Mouse (Mus musculus) intestine, embryonic 15.5 days (tissue): ENCODE data around the gene BC052040. TPM values are rescaled to one million over a fixed set of nuclear protein-coding genes. Genes with fewer than 3 reads are reported as not detected.

ENCODE experiments used
- ATAC-seq: fragments of 200-750 bp; cut with Nextera tagmentation; 2 replicates; pipeline ENCODE4 v1.8.0; 2017; ENCODE audit warnings: moderate TSS enrichment, moderate library complexity
- H3K27ac ChIP-seq: fragments of 300-500 bp; sonication (generic); 2 replicates; pipeline ENCODE4 v1.5.1; 2015; ENCODE audit warnings: mild to moderate bottlenecking, inconsistent platforms
- H3K27me3 ChIP-seq: fragments of 300-500 bp; sonication (generic); replicated peaks from 2 replicates; pipeline ENCODE4 v1.6.1; 2015; ENCODE audit warnings: inconsistent platforms
- H3K36me3 ChIP-seq: fragments of 300-500 bp; sonication (generic); 2 replicates; pipeline ENCODE4 v1.6.1; 2015; ENCODE audit warnings: inconsistent platforms
- H3K4me1 ChIP-seq: fragments of 300-500 bp; sonication (generic); replicated peaks from 2 replicates; pipeline ENCODE4 v1.6.1; 2015; ENCODE audit warnings: inconsistent platforms
- H3K4me2 ChIP-seq: fragments of 300-500 bp; sonication (generic); replicated peaks from 2 replicates; pipeline ENCODE4 v1.6.1; 2015; ENCODE audit warnings: mild to moderate bottlenecking, inconsistent platforms
- H3K4me3 ChIP-seq: fragments of 300-500 bp; sonication (generic); replicated peaks from 2 replicates; pipeline ENCODE4 v1.5.1; 2015; ENCODE audit warnings: inconsistent platforms
- H3K9ac ChIP-seq: fragments of 300-500 bp; sonication (generic); 2 replicates; pipeline ENCODE4 v1.6.1; 2015; ENCODE audit warnings: inconsistent platforms
- H3K9me3 ChIP-seq: fragments of 300-500 bp; sonication (generic); 2 replicates; pipeline ENCODE4 v1.6.1; 2016; ENCODE audit warnings: inconsistent platforms
- WGBS: fragments of 180-500 bp; shearing (Covaris S2); methylation state at CpG from one replicate; pipeline ENCODE4 v1.1.7; 2015; 5-methylcytosine and 5-hydroxymethylcytosine counted together
- microRNA counts: library from miRNA; unstranded; fragments of <30 nt; microRNA quantifications from one replicate; lab custom pipeline; 2016
- polyA plus RNA-seq: library from polyadenylated mRNA; unstranded; fragments of >200 nt; fragmentation: Nextera tagmentation; extraction: Ambion mirVana; gene quantifications from 2 replicates; pipeline ENCODE4 v1.2.1, GENCODE M21; 2015

Gene BC052040
- polyA plus RNA-seq, 1 experiment from 2014 or later = 14.1 TPM

DNA sequence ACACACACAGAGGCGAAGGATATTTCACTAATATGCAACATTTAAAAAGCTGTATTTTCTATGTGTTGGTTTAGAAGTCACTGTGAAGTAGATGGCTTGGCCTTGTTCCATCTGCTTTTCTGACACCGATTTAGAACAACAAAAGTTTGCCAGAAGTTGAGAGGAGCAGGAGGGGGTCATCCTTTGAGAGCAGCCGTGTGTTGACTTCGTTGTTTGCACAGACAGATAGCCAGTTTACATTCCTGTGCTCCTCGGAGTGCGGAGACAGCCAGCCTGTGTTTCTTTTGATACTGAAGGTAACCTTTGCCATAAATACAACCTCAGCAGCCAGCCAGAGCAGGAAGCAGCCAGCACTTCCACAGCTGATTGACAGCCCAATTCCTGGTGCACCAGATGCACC is 204.2 kb downstream of the BC052040 start:
- H3K4me3 ChIP-seq = no peak overlapping the region
- no peak overlapping the region for H3K9ac ChIP-seq
- H3K9me3 ChIP-seq = no peaks in the 10 kb centered on the region
- 18% methylated on average over 6 of the region's 6 CpGs for WGBS
- no peak for ATAC-seq
- no peaks in the 10 kb centered on the region for H3K36me3 ChIP-seq
- H3K4me1 ChIP-seq = 0 out of 2 replicates have a peak, but pooled peaks cover 3% of the 10 kb centered on the region
- no peak overlapping the region for H3K4me2 ChIP-seq
- H3K27ac ChIP-seq = no peak overlapping the region
- H3K27me3 ChIP-seq = no peaks in the 10 kb centered on the region

DNA sequence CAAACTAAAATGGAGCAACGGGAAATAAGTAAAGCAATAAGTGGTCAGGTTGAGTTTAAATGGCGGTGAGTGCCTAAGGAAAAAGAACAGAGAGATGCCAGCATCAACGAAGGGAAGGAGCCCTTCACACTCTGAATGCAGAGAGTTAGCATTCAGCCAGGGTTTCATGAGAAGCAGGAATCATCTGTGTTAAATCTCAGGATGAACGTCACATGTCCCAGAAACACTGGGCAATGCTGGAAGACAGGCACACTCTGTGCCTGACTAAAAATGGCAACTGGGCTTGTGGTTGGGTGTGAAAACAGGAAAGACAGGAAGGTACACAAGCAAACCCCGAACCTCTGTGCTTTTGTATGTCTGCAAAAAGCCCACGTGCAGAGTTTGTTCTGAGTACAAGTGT is 217.3 kb downstream of the BC052040 start:
- Histone ChIP-seq H3K9me3 (no peaks in the 10 kb centered on the region), H3K4me1 (no peaks in the 10 kb centered on the region), H3K4me2 (no peak overlapping the region), H3K27ac (no peak overlapping the region), H3K27me3 (no peaks in the 10 kb centered on the region), H3K4me3 (no peak overlapping the region), H3K9ac (no peak overlapping the region), H3K36me3 (no peaks in the 10 kb centered on the region)
- WGBS = 82% methylated on average over 6 of the region's 6 CpGs
- no peak for ATAC-seq

DNA sequence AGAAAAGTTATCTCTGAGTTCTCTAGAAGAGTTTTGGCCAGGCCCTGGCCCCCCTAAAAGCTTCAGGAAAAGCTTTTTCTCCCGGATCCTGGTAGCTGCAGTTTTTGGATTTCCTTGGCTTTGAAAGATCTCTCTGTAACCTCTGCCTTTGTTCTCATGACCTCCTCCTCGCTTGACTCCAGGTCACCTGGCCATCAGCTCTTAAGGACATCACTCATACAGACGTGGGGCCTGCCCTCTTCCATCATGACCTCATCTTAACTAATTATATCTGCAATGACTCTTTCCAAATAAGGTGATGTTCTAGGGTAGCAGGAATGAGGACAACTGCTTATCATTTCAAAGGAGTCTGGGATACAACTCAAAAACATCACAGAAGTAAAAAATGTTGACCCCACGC is 226.9 kb downstream of the BC052040 start:
- 0 out of 2 replicates have a peak, but pooled peaks cover 2% of the 10 kb centered on the region for H3K4me1 ChIP-seq
- no peaks in the 10 kb centered on the region for H3K9me3 ChIP-seq
- 47% methylated on average over 4 of the region's 4 CpGs for WGBS
- no peaks in the 10 kb centered on the region for H3K36me3 ChIP-seq
- no peak overlapping the region for H3K27ac ChIP-seq
- no peak overlapping the region for H3K9ac ChIP-seq
- no peaks in the 10 kb centered on the region for H3K27me3 ChIP-seq
- H3K4me2 ChIP-seq = no peak overlapping the region
- ATAC-seq = no peak
- no peak overlapping the region for H3K4me3 ChIP-seq

DNA sequence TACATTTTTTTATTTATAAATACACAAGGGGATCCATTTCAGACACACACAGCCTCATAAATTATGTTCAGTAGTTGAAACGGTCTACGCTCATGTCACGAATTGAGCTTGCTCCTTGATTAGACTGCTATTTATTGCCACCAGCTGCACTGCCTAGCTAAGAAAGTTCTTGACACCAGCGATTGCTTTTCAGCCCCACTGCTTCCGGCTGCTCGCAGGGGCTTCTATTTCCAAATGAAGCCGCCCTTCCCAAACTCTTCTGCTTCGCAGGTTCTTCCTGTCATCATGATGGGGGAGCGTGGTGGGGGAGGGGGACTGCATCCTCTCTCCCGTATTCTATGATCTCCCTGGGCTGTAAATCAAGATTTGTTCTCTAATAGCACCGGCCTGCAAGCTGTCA is 231.8 kb downstream of the BC052040 start:
- 17% methylated on average over 11 of the region's 11 CpGs for WGBS
- peak overlapping the region; percentile 22; the same call in 1 of the 2 replicates for H3K4me2 ChIP-seq
- 0 out of 2 replicates have a peak, but pooled peaks cover 3% of the 10 kb centered on the region for H3K4me1 ChIP-seq
- H3K9me3 ChIP-seq = no peaks in the 10 kb centered on the region
- no peak overlapping the region for H3K9ac ChIP-seq
- no peaks in the 10 kb centered on the region for H3K27me3 ChIP-seq
- H3K4me3 ChIP-seq = no peak overlapping the region
- no peak for ATAC-seq
- no peaks in the 10 kb centered on the region for H3K36me3 ChIP-seq
- H3K27ac ChIP-seq = no peak overlapping the region

DNA sequence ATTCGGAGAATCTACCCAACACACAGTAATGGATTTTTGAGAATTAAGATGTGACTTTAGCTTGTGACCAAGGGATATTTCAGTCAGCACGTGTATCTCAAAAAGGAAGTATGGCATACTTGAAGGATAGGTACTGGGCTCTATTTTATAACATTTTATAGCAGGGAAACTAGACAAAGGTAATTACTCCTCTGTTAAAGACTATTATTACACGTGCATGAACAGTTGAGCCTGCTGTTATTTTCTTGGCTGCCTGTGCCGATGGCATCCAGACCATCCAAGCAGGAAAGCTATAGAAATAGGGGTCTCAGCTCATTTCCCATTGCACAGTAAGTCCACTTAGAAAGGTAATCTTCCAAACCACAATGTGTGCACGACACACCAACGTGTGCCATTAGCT is 232.2 kb downstream of the BC052040 start:
- H3K9me3 ChIP-seq = no peaks in the 10 kb centered on the region
- H3K4me2 ChIP-seq = no peak overlapping the region
- 41% methylated on average over 6 of the region's 6 CpGs for WGBS
- no peaks in the 10 kb centered on the region for H3K36me3 ChIP-seq
- H3K9ac ChIP-seq = no peak overlapping the region
- H3K27ac ChIP-seq = no peak overlapping the region
- no peak overlapping the region for H3K4me3 ChIP-seq
- no peaks in the 10 kb centered on the region for H3K27me3 ChIP-seq
- H3K4me1 ChIP-seq = 0 out of 2 replicates have a peak, but pooled peaks cover 3% of the 10 kb centered on the region
- ATAC-seq = no peak

DNA sequence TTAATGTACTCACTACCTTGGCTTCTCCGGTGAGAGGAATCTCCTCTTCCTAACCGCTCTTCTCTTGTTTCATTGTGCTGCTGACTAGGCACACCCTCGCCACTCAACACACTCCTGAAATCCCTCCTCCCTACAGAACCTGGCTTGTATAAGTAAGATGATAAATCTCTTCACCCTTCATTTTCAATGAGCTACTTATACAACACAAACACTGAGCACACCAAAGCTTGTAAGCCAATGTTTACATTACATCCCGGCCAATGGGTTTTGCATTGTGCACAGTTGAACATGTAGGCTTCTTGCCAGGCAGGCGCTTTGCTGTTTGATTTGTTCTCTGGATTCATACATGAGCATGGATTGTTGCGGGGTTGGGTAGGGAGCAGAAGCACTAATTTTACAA is 236.4 kb downstream of the BC052040 start:
- Histone ChIP-seq H3K4me2 (no peak overlapping the region), H3K4me1 (0 out of 2 replicates have a peak, but pooled peaks cover 3% of the 10 kb centered on the region), H3K9me3 (no peaks in the 10 kb centered on the region), H3K27me3 (no peaks in the 10 kb centered on the region), H3K9ac (no peak overlapping the region), H3K4me3 (no peak overlapping the region), H3K36me3 (no peaks in the 10 kb centered on the region), H3K27ac (no peak overlapping the region)
- ATAC-seq = peak; percentile 45; the same call in 1 of the 2 replicates
- 45% methylated on average over 6 of the region's 6 CpGs for whole genome bisulfite sequencing

DNA sequence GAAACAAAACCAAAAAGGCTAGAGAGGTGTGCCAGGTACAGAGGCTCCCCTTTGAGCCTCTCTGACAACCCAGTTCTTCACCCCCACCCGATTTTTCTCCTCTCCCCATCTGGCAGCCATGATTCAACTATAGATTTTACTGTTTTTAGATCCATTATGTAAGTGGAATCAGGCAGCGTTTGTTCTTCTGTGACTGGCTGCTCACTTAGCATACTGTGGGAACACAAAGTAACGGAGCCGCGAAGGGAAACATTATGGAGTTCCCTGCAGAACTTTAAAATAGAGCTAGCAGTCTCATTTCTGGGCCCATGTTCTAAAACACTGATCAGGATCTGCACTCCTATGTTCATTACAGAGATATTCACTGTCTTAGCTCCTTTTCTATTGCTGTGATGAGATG is 240.8 kb downstream of the BC052040 start:
- 93% methylated on average over 5 of the region's 5 CpGs for WGBS
- Histone ChIP-seq H3K27me3 (no peaks in the 10 kb centered on the region), H3K4me3 (no peak overlapping the region), H3K4me2 (no peak overlapping the region), H3K27ac (no peak overlapping the region), H3K4me1 (no peaks in the 10 kb centered on the region), H3K9ac (no peak overlapping the region), H3K36me3 (no peaks in the 10 kb centered on the region), H3K9me3 (no peaks in the 10 kb centered on the region)
- ATAC-seq = no peak

MicroRNA genes within 50 kb of the gene (microRNA counts, 519-probe panel; counts per million panel counts)
- 3,123 counts per million, percentile 79 among the panel's probes with 10 or more counts for microRNA mmu-miR-1951 (lab: Ali Mortazavi, UCI)
